Mouse (Mus musculus) lung, embryonic 14.5 days (tissue): Measurements from ENCODE around the gene Jag1. TPM values are rescaled to one million over a fixed set of nuclear protein-coding genes. Genes with fewer than 3 reads are reported as not detected.

Experiments
- ATAC-seq: fragments of 200-750 bp; cut with Nextera tagmentation; 2 replicates; pipeline ENCODE4 v1.8.0; 2017; ENCODE audit warnings: mild to moderate bottlenecking, moderate TSS enrichment, moderate library complexity; ENCODE audit not compliant: insufficient read depth
- DNase-seq: peaks from one replicate; pipeline ENCODE4 v3.0.0-alpha.2; 2015
- H3K27ac ChIP-seq: fragments of 300-500 bp; sonication (generic); 2 replicates; pipeline ENCODE4 v1.5.1; 2014; ENCODE audit warnings: low read depth, mild to moderate bottlenecking, moderate library complexity
- H3K27me3 ChIP-seq: fragments of 300-500 bp; sonication (generic); 2 replicates; pipeline ENCODE4 v1.6.1; 2014; ENCODE audit warnings: low read length, control low read depth; ENCODE audit not compliant: insufficient read depth
- H3K36me3 ChIP-seq: fragments of 300-500 bp; sonication (generic); 2 replicates; pipeline ENCODE4 v1.6.1; 2014; ENCODE audit warnings: control low read depth; ENCODE audit not compliant: insufficient read depth
- H3K4me1 ChIP-seq: fragments of 300-500 bp; sonication (generic); 2 replicates; pipeline ENCODE4 v1.6.1; 2014; ENCODE audit warnings: antibody characterized with exemption, control low read depth; ENCODE audit not compliant: insufficient read depth
- H3K4me2 ChIP-seq: fragments of 300-500 bp; sonication (generic); 2 replicates; pipeline ENCODE4 v1.6.1; 2014; ENCODE audit warnings: mild to moderate bottlenecking
- H3K4me3 ChIP-seq: fragments of 300-500 bp; sonication (generic); 2 replicates; pipeline ENCODE4 v1.5.1; 2014; ENCODE audit warnings: low read depth, low read length
- H3K9ac ChIP-seq: fragments of 300-500 bp; sonication (generic); 2 replicates; pipeline ENCODE4 v1.6.1; 2014
- H3K9me3 ChIP-seq: fragments of 300-500 bp; sonication (generic); 2 replicates; pipeline ENCODE4 v1.6.1; 2016; ENCODE audit warnings: low read depth, low read length, control low read depth
- CTCF ChIP-seq: IDR thresholded peaks from 2 replicates; pipeline ENCODE4 v1.5.1; 2016; ENCODE audit warnings: antibody characterized with exemption, low read depth
- WGBS: fragments of 180-500 bp; shearing (Covaris S2); extraction: QIAGEN DNeasy Blood & Tissue Kit; methylation state at CpG from one replicate; pipeline ENCODE4 v1.1.7; 2014; 5-methylcytosine and 5-hydroxymethylcytosine counted together
- polyA plus RNA-seq: library from polyadenylated mRNA; unstranded; fragments of >200 nt; fragmentation: Nextera tagmentation; extraction: Ambion mirVana; gene quantifications from 2 replicates; pipeline ENCODE4 v1.2.1, GENCODE M21; 2014

The Jag1 gene
- polyA plus RNA-seq, 1 experiment from 2014 or later: 15.3 TPM

DNA sequence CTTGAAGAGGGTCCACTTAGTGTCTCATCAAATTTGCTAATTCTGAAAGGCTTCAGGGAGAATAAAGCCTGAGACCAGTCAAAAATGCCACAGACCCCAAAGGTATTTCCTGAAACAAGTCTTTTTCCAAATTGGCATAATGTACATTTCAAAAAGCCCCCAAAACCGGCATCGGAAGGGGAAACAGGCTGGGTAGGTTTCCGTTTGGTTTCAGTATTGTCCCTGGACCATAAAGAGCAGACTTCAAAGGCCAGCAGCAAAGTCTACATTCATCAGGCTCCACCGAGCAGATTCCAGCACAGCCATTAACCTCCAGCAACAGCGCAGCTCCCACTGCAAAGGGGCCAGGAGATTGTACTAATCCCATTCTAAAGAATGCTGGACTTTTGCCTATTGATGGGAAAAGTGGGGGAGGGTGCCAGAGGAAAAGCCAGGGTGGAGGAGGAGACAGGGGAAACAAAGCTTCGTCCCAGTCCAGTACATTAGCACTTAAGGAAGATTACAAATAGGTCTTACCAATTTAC, 17.2 kb downstream of the Jag1 start:
- Histone ChIP-seq H3K9me3 (no peaks in the 10 kb centered on the region), H3K27me3 (no peaks in the 10 kb centered on the region), H3K9ac (no peak overlapping the region), H3K4me3 (no peak overlapping the region), H3K4me2 (no peak overlapping the region), H3K36me3 (peaks cover 49% of the 10 kb centered on the region; the same call in 1 of the 2 replicates), H3K27ac (no peak overlapping the region), H3K4me1 (no peaks in the 10 kb centered on the region)
- TF ChIP-seq CTCF: no peak
- ATAC-seq (no peak), DNase-seq (peak; percentile 21)
- WGBS: 26% methylated on average over 6 of the region's 6 CpGs

DNA sequence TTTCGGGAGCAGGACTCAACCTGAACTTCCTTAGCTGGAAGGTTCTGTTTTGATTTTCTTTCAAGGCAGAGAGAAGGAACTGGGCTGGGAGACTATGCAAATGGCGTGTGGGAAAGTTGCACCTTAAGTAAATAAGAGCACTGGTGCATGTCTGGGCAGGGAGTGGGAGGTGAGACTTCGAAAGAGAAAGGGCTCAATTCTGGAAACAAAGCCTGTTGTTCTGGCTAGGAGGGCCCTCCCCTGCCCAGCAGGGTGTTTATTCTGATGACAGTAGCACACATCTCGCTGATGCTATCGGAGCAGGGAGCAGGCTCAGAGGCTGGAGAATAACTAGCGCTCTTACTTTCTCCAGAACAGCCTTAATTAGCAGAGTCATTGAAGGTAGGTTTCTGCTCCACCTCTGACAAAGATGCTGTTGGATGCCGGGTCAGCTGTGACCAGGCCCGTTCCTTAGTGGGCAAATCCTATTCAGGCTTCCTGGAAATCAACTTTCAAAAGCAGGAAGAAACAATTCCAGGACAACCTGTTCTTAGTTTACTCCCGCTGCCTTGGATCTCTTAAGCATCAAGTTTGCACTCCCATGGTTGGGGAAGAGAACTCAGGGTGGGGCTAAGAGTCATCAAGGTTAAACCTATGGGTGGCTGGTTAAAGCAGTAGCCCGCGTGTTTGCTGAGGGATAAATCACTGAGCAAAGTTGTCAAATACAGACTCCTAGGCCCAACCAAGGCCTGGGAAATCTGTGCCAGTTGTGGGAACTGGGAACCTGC, 18.0 kb downstream of the Jag1 start:
- Histone ChIP-seq H3K4me3 (no peak overlapping the region), H3K9ac (no peak overlapping the region), H3K4me2 (no peak overlapping the region), H3K27ac (no peak overlapping the region), H3K27me3 (no peaks in the 10 kb centered on the region), H3K36me3 (peaks cover 51% of the 10 kb centered on the region; the same call in 1 of the 2 replicates), H3K9me3 (no peaks in the 10 kb centered on the region), H3K4me1 (no peaks in the 10 kb centered on the region)
- DNase-seq: no peak
- no peak for ATAC-seq
- 59% methylated on average over 11 of the region's 11 CpGs for WGBS
- no peak for TF ChIP-seq CTCF

DNA sequence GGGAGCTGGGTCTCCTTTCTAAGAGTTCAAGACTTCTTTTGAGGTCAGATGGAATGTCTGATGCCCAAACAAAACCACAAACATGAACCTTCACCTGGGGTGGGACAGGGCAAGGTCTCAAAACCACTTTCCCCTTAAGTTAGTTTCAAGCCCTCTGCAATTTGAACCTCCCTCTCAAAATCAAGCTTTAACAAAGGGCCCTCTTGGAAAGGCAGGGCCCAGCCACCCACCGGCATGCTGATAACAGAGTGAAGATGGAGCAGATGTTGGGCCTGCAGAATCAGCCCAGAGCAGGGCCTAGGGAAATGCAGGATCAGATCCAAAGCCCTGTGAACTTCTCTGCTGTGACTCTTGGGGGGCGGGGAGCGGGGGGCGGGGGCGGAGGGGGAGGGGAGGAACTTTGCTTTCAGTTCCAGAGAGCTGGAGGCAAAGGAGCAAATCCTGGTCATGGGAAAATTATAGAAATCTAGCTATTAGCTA, 19.4 kb downstream of the Jag1 start:
- Histone ChIP-seq H3K9me3 (no peaks in the 10 kb centered on the region), H3K4me2 (no peak overlapping the region), H3K4me3 (no peak overlapping the region), H3K4me1 (no peaks in the 10 kb centered on the region), H3K9ac (no peak overlapping the region), H3K27ac (no peak overlapping the region), H3K36me3 (peaks cover 62% of the 10 kb centered on the region; the same call in 1 of the 2 replicates), H3K27me3 (no peaks in the 10 kb centered on the region)
- ATAC-seq (no peak), DNase-seq (no peak)
- 19% methylated on average over 5 of the region's 5 CpGs for WGBS
- TF ChIP-seq CTCF: no peak

DNA sequence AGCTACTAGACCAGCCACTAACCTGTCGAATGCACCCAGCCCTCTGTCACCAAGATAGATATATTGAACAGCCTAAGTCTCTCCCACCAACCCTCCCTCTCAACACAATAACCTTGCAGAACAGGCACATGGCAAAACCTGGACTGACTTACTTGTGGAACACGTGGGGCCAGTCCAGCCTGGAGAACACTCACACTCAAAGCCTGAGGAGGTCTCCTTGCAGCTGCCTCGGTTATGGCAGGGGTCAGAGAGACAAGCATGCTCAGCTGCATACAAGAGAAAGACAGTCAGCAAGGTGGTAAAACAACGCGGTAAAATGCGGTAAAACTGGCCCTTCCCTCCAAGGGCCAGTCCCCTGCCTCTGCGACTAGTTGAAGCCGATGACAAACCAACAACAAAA, 22.1 kb downstream of the Jag1 start:
- H3K9me3 ChIP-seq: no peaks in the 10 kb centered on the region
- H3K4me1 ChIP-seq: no peaks in the 10 kb centered on the region
- H3K36me3 ChIP-seq: peaks cover 77% of the 10 kb centered on the region
- no peak overlapping the region for H3K27ac ChIP-seq
- no peak overlapping the region for H3K4me2 ChIP-seq
- DNase-seq: no peak
- no peak overlapping the region for H3K9ac ChIP-seq
- whole genome bisulfite sequencing: 74% methylated on average over 8 of the region's 8 CpGs
- no peaks in the 10 kb centered on the region for H3K27me3 ChIP-seq
- no peak overlapping the region for H3K4me3 ChIP-seq
- TF ChIP-seq CTCF: no peak
- no peak for ATAC-seq

DNA sequence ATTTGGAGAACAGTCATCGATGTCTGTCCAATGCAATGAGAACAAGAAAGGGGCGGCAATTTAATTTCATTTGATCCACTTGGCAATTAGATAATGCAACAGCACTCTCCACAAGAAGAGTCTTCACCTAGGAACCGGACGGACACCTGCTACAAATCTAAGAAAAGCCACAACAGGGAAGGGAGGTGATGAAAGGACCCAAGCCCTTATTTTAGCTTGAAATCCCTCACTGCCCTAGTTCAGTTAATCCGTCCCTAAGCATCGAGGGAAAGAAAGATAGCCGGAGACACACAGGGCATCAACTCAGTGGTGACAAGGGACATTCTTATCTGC, 23.2 kb downstream of the Jag1 start:
- Histone ChIP-seq H3K4me1 (no peaks in the 10 kb centered on the region), H3K36me3 (peaks cover 75% of the 10 kb centered on the region), H3K27me3 (no peaks in the 10 kb centered on the region), H3K9me3 (no peaks in the 10 kb centered on the region), H3K4me2 (no peak overlapping the region), H3K27ac (no peak overlapping the region), H3K4me3 (no peak overlapping the region), H3K9ac (no peak overlapping the region)
- DNase-seq: no peak
- no peak for TF ChIP-seq CTCF
- no peak for ATAC-seq
- 81% methylated on average over 7 of the region's 7 CpGs for WGBS

DNA sequence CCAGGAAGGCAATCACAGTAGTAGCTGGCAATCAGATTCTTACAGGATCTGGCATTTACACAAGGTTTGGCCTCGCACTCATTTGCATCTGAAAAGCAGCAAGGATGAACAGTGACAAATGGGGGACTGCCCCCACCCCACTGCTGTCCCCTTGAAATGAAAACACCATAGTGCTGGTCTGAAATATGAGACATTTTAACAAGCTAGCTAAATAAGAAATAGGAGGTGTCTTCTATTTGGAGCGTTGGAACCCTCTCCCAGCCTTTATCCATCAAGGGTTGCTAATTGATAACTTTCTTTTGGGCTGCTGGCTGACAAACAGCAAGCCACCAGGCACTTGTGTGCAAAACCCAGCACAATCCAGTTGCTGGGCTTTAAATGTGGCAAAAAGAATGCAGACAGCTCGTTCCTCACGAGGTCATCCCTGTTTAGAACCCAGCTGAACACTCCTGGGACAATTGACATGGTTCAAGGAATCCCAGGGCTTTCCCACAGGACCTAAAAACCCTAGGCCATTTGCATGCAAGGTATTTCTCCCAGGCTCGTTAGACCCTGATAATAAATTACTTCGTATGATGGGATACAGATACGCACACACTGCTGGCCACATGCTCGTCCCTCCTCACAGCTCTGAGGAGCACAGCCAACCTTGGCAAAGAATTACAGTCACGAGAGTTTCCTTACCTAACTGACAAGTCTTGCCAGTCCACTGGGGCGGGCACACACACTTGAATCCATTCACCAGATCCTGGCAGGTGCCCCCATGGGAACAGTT, 23.7 kb downstream of the Jag1 start:
- Histone ChIP-seq H3K27ac (no peak overlapping the region), H3K4me1 (no peaks in the 10 kb centered on the region), H3K4me2 (no peak overlapping the region), H3K9me3 (no peaks in the 10 kb centered on the region), H3K9ac (no peak overlapping the region), H3K4me3 (no peak overlapping the region), H3K27me3 (no peaks in the 10 kb centered on the region), H3K36me3 (peaks cover 79% of the 10 kb centered on the region)
- no peak for TF ChIP-seq CTCF
- DNase-seq (no peak), ATAC-seq (no peak)
- 63% methylated on average over 10 of the region's 10 CpGs for WGBS
